Mouse (Mus musculus) forebrain, postnatal 0 days (tissue): ENCODE measurements at regions not wholly inside any gene's neighbourhood (a gene's known extent, or its start where the extent isn't known, plus 50 kb on each side); places are given as distances from the start of the nearest gene placed in this dataset.

ENCODE experiments used
- ATAC-seq: fragments of 200-750 bp; cut with Nextera tagmentation; 2 replicates; pipeline ENCODE4 v1.8.0; 2017; ENCODE audit warnings: mild to moderate bottlenecking, moderate library complexity
- DNase-seq: peaks from one replicate; pipeline ENCODE4 v3.0.0-alpha.2; 2015
- H3K27ac ChIP-seq: fragments of 300-500 bp; sonication (generic); 2 replicates; pipeline ENCODE4 v1.5.1; 2014; ENCODE audit warnings: low read depth, mild to moderate bottlenecking, antibody characterized with exemption, low read length, moderate library complexity, mixed read lengths
- H3K27me3 ChIP-seq: fragments of 300-500 bp; sonication (generic); 2 replicates; pipeline ENCODE4 v1.6.1; 2014; ENCODE audit warnings: mild to moderate bottlenecking, low read length, mixed read lengths; ENCODE audit not compliant: insufficient read depth
- H3K36me3 ChIP-seq: fragments of 300-500 bp; sonication (generic); 2 replicates; pipeline ENCODE4 v1.6.1; 2014; ENCODE audit warnings: mild to moderate bottlenecking, moderate library complexity; ENCODE audit not compliant: insufficient read depth
- H3K4me1 ChIP-seq: fragments of 300-500 bp; sonication (generic); 2 replicates; pipeline ENCODE4 v1.6.1; 2014; ENCODE audit warnings: antibody characterized with exemption; ENCODE audit not compliant: insufficient read depth
- H3K4me2 ChIP-seq: fragments of 300-500 bp; sonication (generic); 2 replicates; pipeline ENCODE4 v1.6.1; 2014; ENCODE audit warnings: low read depth, mild to moderate bottlenecking, moderate library complexity
- H3K4me3 ChIP-seq: fragments of 300-500 bp; sonication (generic); 2 replicates; pipeline ENCODE4 v1.5.1; 2014; ENCODE audit warnings: low read depth, low read length, mixed read lengths
- H3K9ac ChIP-seq: fragments of 300-500 bp; sonication (generic); 2 replicates; pipeline ENCODE4 v1.6.1; 2014; ENCODE audit warnings: mild to moderate bottlenecking
- H3K9me3 ChIP-seq: fragments of 300-500 bp; sonication (generic); 2 replicates; pipeline ENCODE4 v1.6.1; 2016; ENCODE audit warnings: low read length
- CTCF ChIP-seq: sonication (generic); IDR thresholded peaks from 2 replicates; pipeline ENCODE4 v1.5.1; 2016; ENCODE audit warnings: antibody characterized with exemption, control low read depth, low read depth
- WGBS: fragments of 180-500 bp; shearing (Covaris S2); extraction: QIAGEN DNeasy Blood & Tissue Kit; methylation state at CpG from one replicate; pipeline ENCODE4 v1.1.7; 2014; 5-methylcytosine and 5-hydroxymethylcytosine counted together

DNA sequence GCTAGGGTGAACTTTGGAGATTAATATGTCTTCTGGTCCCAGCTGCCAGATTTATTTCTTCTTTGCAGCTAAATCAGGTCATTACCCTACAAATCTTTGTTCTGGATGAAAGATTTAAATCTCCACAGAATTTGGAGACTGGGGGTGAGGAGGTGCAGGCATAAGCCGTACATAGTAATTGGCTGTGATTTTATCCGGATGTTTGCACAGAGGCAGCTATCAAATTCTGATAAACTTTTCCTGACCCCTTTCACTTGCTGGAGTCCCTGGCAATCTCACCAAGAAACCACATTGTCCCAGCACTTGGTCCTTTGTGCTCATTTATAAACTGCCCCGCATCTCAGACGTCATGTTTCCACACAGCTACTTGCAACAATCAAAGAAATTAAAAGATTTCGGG is 128.8 kb upstream of the Map3k7 start:
- Histone ChIP-seq H3K4me2 (no peak overlapping the region), H3K9me3 (no peaks in the 10 kb centered on the region), H3K36me3 (no peaks in the 10 kb centered on the region), H3K4me1 (no peaks in the 10 kb centered on the region), H3K27ac (no peak overlapping the region), H3K4me3 (no peak overlapping the region), H3K9ac (no peak overlapping the region), H3K27me3 (no peaks in the 10 kb centered on the region)
- TF ChIP-seq CTCF: no peak
- DNase-seq (no peak), ATAC-seq (no peak)
- WGBS: 16% methylated on average over 5 of the region's 5 CpGs

DNA sequence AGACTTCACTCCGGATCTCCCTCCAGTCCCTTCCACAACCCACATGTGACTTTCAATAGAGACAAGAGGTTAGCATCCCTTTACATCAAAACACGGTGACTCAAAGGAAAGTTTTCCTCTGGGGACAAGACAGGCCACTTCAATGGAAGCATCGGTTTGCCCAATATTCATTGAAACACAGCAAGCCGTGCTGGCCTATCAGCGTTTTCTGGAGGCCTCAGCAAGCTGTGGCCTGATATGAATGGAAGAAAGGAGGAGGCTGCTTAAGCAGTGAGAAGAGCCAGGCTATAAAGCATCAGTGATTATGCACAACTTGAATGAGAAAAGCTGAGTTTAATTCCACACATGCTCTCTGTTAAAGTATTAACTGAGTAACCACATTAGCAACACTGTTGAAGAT is 125.3 kb upstream of the Map3k7 start:
- Histone ChIP-seq H3K27ac (no peak overlapping the region), H3K27me3 (no peaks in the 10 kb centered on the region), H3K4me3 (no peak overlapping the region), H3K9me3 (no peaks in the 10 kb centered on the region), H3K4me1 (no peaks in the 10 kb centered on the region), H3K9ac (no peak overlapping the region), H3K4me2 (no peak overlapping the region), H3K36me3 (no peaks in the 10 kb centered on the region)
- WGBS: 44% methylated on average over 5 of the region's 5 CpGs
- DNase-seq (no peak), ATAC-seq (no peak)
- no peak for TF ChIP-seq CTCF

DNA sequence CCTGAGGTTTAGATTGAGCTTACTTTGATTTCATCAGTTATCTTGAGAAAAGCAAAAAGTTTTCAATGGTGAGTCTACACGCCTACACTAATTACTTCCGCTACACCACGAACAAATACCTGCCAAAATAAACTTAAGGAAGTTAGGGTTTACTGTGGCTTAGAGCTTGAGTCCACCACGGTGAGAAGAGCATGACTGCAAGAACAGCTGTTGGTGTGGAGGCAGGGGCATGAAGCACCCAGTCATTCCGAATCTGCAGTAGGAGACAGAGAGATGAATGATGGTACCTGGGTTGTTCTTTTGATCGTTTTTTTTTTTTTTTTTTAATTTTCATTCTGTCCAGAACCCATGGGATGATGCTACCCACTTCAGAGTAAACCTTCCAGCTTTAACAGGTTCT is 114.1 kb upstream of the Map3k7 start:
- no peak for ATAC-seq
- H3K4me1 ChIP-seq: no peaks in the 10 kb centered on the region
- H3K9me3 ChIP-seq: no peaks in the 10 kb centered on the region
- H3K9ac ChIP-seq: no peak overlapping the region
- no peaks in the 10 kb centered on the region for H3K36me3 ChIP-seq
- H3K27ac ChIP-seq: no peak overlapping the region
- no peak for TF ChIP-seq CTCF
- no peaks in the 10 kb centered on the region for H3K27me3 ChIP-seq
- WGBS: 79% methylated on average over 6 of the region's 6 CpGs
- H3K4me2 ChIP-seq: no peak overlapping the region
- no peak overlapping the region for H3K4me3 ChIP-seq
- DNase-seq: no peak

DNA sequence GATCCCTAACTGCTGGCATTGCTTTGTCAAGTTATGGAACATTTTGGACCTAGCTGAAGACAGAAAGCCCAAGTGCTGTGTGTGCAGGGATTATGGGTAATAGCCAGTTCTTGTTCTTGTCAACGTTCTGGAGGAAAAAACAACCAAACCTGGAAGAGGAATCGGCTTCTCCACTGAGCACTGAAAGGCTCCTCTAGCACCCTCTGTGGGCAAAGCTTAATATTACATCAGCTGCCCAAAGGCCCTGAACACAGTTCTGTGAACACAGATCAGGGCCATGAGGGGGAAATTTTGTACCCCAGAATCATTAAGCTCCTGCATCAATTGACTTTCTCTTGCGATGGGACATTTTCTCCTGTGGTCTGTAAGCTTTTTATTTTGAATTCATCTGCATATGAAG is 112.9 kb upstream of the Map3k7 start:
- no peaks in the 10 kb centered on the region for H3K36me3 ChIP-seq
- no peak overlapping the region for H3K4me3 ChIP-seq
- no peak overlapping the region for H3K9ac ChIP-seq
- H3K27me3 ChIP-seq: no peaks in the 10 kb centered on the region
- H3K4me1 ChIP-seq: no peaks in the 10 kb centered on the region
- 52% methylated on average over 3 of the region's 3 CpGs for WGBS
- no peak for ATAC-seq
- no peaks in the 10 kb centered on the region for H3K9me3 ChIP-seq
- no peak overlapping the region for H3K27ac ChIP-seq
- no peak for DNase-seq
- TF ChIP-seq CTCF: peak; percentile 41
- no peak overlapping the region for H3K4me2 ChIP-seq

DNA sequence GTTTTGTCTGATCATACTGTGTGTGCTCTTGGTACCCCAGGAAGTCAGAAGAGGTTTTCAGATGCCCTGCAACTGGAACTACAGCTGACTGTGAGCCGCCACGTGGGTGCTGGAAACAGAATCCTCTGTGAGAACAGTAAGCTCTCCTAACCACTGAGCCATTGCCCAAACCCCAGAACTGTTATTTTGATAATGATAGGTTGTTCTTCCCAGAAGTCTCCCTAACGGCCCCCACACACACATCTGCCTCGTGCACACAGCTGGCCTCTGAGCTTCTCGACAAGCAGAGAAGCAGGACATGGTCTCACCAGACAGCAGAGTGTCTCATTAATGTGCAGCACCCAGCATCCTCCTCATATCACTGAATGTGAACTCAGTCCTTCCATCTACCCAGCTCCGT is 110.0 kb upstream of the Map3k7 start:
- no peaks in the 10 kb centered on the region for H3K9me3 ChIP-seq
- WGBS: 71% methylated on average over 6 of the region's 6 CpGs
- no peaks in the 10 kb centered on the region for H3K36me3 ChIP-seq
- H3K4me1 ChIP-seq: no peaks in the 10 kb centered on the region
- DNase-seq: no peak
- H3K4me3 ChIP-seq: no peak overlapping the region
- H3K9ac ChIP-seq: no peak overlapping the region
- no peak for ATAC-seq
- TF ChIP-seq CTCF: no peak
- H3K27ac ChIP-seq: no peak overlapping the region
- H3K4me2 ChIP-seq: no peak overlapping the region
- no peaks in the 10 kb centered on the region for H3K27me3 ChIP-seq

DNA sequence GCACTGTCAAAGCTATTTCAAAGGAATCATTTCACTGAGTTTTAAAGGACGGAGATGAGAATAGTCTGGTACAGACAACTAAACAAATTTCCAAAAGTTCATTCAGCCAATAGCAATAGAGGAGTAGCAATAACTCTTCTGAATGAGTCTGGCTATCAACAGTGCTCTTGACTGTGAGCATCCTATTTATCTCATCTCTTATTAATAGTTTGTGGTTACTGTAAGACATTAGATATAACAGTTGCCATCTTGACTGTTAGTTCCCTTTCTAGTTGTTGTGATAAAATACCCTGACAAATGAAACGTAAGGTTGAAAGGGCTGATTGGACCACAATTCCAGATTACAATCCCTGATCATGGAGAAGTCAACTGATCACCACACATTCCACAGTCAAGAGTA is 103.5 kb upstream of the Map3k7 start:
- Histone ChIP-seq H3K9me3 (no peaks in the 10 kb centered on the region), H3K27me3 (no peaks in the 10 kb centered on the region), H3K36me3 (no peaks in the 10 kb centered on the region), H3K4me1 (no peaks in the 10 kb centered on the region), H3K9ac (no peak overlapping the region), H3K4me2 (no peak overlapping the region), H3K27ac (no peak overlapping the region), H3K4me3 (no peak overlapping the region)
- WGBS: 90% methylated on average over 2 of the region's 2 CpGs
- DNase-seq (no peak), ATAC-seq (no peak)
- TF ChIP-seq CTCF: no peak

DNA sequence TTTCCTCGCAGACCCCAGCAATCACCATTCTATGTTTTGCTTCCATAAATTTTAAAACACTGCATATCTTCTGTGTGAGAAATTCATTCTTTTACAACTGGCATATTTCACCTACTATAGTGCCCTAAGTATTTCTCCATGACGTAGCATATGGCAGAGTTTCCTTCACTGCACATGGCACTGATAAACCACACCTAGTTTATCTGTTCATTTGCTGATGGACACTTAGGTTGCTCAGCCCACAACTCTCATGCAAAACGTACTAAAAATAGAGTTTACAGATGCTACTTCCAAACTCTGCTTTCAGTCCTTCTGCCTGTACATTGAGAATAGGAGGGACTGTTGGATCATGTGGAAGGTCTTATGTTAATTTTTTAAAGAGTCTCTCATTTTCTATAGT is 102.7 kb upstream of the Map3k7 start:
- Histone ChIP-seq H3K9ac (no peak overlapping the region), H3K4me1 (no peaks in the 10 kb centered on the region), H3K4me2 (no peak overlapping the region), H3K27me3 (no peaks in the 10 kb centered on the region), H3K9me3 (no peaks in the 10 kb centered on the region), H3K36me3 (no peaks in the 10 kb centered on the region), H3K27ac (no peak overlapping the region), H3K4me3 (no peak overlapping the region)
- ATAC-seq (no peak), DNase-seq (no peak)
- WGBS: 85% methylated on average over 3 of the region's 3 CpGs
- no peak for TF ChIP-seq CTCF
